Mouse (Mus musculus) liver, embryonic 11.5 days (tissue): ENCODE measurements around the gene Asf1b. TPM values are rescaled to one million over a fixed set of nuclear protein-coding genes. Genes with fewer than 3 reads are reported as not detected.
A peak's percentile ranks its signal among the peaks of the same experiment; 100 is the strongest.

ENCODE experiments used
- ATAC-seq: fragments of 200-750 bp; cut with Nextera tagmentation; replicated peaks from 2 replicates; pipeline ENCODE4 v1.8.0; 2017; ENCODE audit warnings: moderate number of reproducible peaks, mild to moderate bottlenecking, moderate TSS enrichment, moderate library complexity; ENCODE audit not compliant: low FRiP score
- DNase-seq: peaks from one replicate; pipeline ENCODE4 v3.0.0-alpha.2; 2017; ENCODE audit warnings: low spot score
- H3K27ac ChIP-seq: fragments of 300-500 bp; sonication (generic); 2 replicates; pipeline ENCODE4 v1.5.1; 2014; ENCODE audit warnings: mild to moderate bottlenecking, low read depth, low read length, control low read depth
- H3K27me3 ChIP-seq: fragments of 300-500 bp; sonication (generic); replicated peaks from 2 replicates; pipeline ENCODE4 v1.6.1; 2014; ENCODE audit warnings: low read length, mixed read lengths; ENCODE audit not compliant: control insufficient read depth, insufficient read depth
- H3K36me3 ChIP-seq: fragments of 300-500 bp; sonication (generic); 2 replicates; pipeline ENCODE4 v1.6.1; 2014; ENCODE audit warnings: mild to moderate bottlenecking, low read length, moderate library complexity, mixed read lengths; ENCODE audit not compliant: control insufficient read depth, insufficient read depth
- H3K4me1 ChIP-seq: fragments of 300-500 bp; sonication (generic); replicated peaks from 2 replicates; pipeline ENCODE4 v1.6.1; 2014; ENCODE audit warnings: low read length, mixed read lengths; ENCODE audit not compliant: control insufficient read depth, insufficient read depth
- H3K4me2 ChIP-seq: fragments of 300-500 bp; sonication (generic); 2 replicates; pipeline ENCODE4 v1.6.1; 2014; ENCODE audit warnings: mild to moderate bottlenecking, control low read depth, moderate library complexity
- H3K4me3 ChIP-seq: fragments of 300-500 bp; sonication (generic); 2 replicates; pipeline ENCODE4 v1.5.1; 2014; ENCODE audit warnings: low read depth, low read length, control low read depth
- H3K9ac ChIP-seq: fragments of 300-500 bp; sonication (generic); 2 replicates; pipeline ENCODE4 v1.6.1; 2014; ENCODE audit warnings: low read depth, low read length, control low read depth
- H3K9me3 ChIP-seq: fragments of 300-500 bp; sonication (generic); 2 replicates; pipeline ENCODE4 v1.6.1; 2016; ENCODE audit warnings: low read length, inconsistent platforms, mixed read lengths; ENCODE audit not compliant: control insufficient read depth
- WGBS: fragments of 180-500 bp; shearing (Covaris S2); extraction: QIAGEN DNeasy Blood & Tissue Kit; methylation state at CpG from one replicate; pipeline ENCODE4 v1.1.7; 2014; 5-methylcytosine and 5-hydroxymethylcytosine counted together
- polyA plus RNA-seq: library from polyadenylated mRNA; unstranded; fragments of >200 nt; fragmentation: Nextera tagmentation; extraction: Ambion mirVana; gene quantifications from 2 replicates; pipeline ENCODE4 v1.2.1, GENCODE M21; 2014

The Asf1b gene
- polyA plus RNA-seq, 1 experiment from 2014 or later = 109 TPM

GRCm38 (mm10) chr8:83995973-83996372 is 40.7 kb downstream of the Asf1b start:
- ATAC-seq (no peak), DNase-seq (no peak)
- peaks cover 23% of the 10 kb centered on the region for H3K36me3 ChIP-seq
- H3K4me3 ChIP-seq = peak overlapping the region; percentile 92
- peak overlapping the region; percentile 96 for H3K27ac ChIP-seq
- H3K9me3 ChIP-seq = no peaks in the 10 kb centered on the region
- 0 out of 2 replicates have a peak, but pooled peaks cover 2% of the 10 kb centered on the region for H3K27me3 ChIP-seq
- WGBS = 31% methylated on average over 12 of the region's 12 CpGs
- peak overlapping the region; percentile 96 for H3K4me2 ChIP-seq
- peak overlapping the region; percentile 96 for H3K9ac ChIP-seq
- peaks cover 24% of the 10 kb centered on the region for H3K4me1 ChIP-seq

- Histone ChIP-seq H3K27me3 (0 out of 2 replicates have a peak, but pooled peaks cover 2% of the 10 kb centered on the region), H3K9me3 (no peaks in the 10 kb centered on the region), H3K27ac (peak overlapping the region; percentile 96), H3K36me3 (peaks cover 21% of the 10 kb centered on the region), H3K9ac (peak overlapping the region; percentile 96), H3K4me3 (peak overlapping the region; percentile 92), H3K4me2 (peak overlapping the region; percentile 96), H3K4me1 (peaks cover 27% of the 10 kb centered on the region)
- 2% methylated on average over 53 of the region's 103 CpGs for WGBS
- DNase-seq (peak; percentile 84), ATAC-seq (peak; percentile 87)
Observed at GRCm38 (mm10) chr8:83996567-83997505, 41.5 kb downstream of the Asf1b start.

DNA sequence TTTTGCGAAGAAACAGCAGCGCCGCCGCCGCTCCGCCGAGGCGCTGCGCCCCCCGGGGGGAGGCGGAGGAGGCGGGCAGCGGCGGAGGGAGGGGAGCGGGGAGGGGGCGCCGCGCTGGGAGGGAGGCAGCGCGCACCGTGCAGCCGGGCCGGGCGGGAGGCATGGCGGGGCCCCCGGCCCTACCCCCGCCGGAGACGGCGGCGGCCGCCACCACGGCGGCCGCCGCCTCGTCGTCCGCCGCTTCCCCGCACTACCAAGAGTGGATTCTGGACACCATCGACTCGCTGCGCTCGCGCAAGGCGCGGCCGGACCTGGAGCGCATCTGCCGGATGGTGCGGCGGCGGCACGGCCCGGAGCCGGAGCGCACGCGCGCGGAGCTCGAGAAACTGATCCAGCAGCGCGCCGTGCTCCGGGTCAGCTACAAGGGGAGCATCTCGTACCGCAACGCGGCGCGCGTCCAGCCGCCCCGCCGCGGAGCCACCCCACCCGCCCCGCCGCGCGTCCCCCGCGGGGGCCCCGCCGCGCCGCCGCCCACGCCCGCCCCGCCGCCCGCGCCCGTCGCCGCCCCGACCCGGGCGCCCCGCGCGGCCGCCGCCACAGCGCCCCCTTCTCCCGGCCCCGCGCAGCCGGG is 42.3 kb downstream of the Asf1b start, which contains the start of gene Samd1:
Gene Samd1, plus strand, starts transcription at position 162 of the 631 bp plus-strand sequence.
- H3K36me3 ChIP-seq = peaks cover 18% of the 10 kb centered on the region
- under 1% methylated on average over 44 of the region's 112 CpGs for WGBS

GRCm38 (mm10) chr8:83998231-83999056 is 43.1 kb downstream of the Asf1b start:
- H3K4me2 ChIP-seq = peak overlapping the region; percentile 74
- H3K9me3 ChIP-seq = no peaks in the 10 kb centered on the region
- H3K27me3 ChIP-seq = 0 out of 2 replicates have a peak, but pooled peaks cover 2% of the 10 kb centered on the region
- H3K9ac ChIP-seq = peak overlapping the region; percentile 96
- ATAC-seq = peak; percentile 20
- peak; percentile 74 for DNase-seq
- peaks cover 23% of the 10 kb centered on the region for H3K4me1 ChIP-seq
- H3K27ac ChIP-seq = peak overlapping the region; percentile 96
- WGBS = 1% methylated on average over 80 of the region's 92 CpGs
- H3K4me3 ChIP-seq = peak overlapping the region; percentile 92
- peaks cover 18% of the 10 kb centered on the region for H3K36me3 ChIP-seq

More for the DNA sequence above, 42.3 kb downstream of the Asf1b start, which contains the start of gene Samd1:
- Histone ChIP-seq H3K27me3 (0 out of 2 replicates have a peak, but pooled peaks cover 2% of the 10 kb centered on the region), H3K9me3 (no peaks in the 10 kb centered on the region), H3K4me2 (peak within 1 kb of the TSS; percentile 96), H3K4me3 (peak within 1 kb of the TSS; percentile 92), H3K9ac (peak within 1 kb of the TSS; percentile 96), H3K27ac (peak within 1 kb of the TSS; percentile 96), H3K4me1 (peaks cover 20% of the 10 kb centered on the region)
- DNase-seq = no peak
- ATAC-seq = no peak

DNA sequence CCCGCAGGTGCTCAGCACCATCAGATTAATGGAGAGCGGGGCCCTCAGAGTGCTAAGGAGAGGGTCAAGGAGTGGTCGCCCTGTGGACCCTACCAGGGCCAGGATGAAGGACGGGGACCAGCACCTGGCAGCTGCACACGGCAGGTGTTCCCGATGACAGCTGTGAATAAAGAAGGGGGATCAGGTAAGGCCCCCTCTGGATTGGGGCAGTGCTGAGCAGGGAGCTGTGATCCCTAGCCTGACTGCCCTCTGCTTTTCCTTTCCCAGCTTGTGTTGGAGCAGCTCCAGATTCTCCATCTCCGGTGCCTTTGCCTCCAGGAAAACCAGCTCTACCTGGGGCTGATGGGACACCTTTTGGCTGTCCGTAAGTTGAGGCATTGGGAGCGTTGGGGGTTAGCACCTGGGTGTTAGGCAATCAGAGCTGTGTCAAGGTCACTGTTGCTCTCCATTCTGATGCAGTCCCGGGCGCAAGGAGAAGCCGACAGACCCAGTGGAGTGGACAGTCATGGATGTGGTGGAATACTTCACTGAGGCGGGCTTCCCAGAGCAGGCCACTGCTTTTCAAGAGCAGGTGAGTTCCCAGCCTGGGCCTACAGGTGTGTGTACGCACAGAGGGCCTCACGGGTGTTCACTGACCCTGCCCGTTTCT is 43.9 kb downstream of the Asf1b start:
- Histone ChIP-seq H3K27ac (no peak overlapping the region), H3K4me1 (peaks cover 24% of the 10 kb centered on the region), H3K36me3 (peaks cover 18% of the 10 kb centered on the region), H3K9me3 (no peaks in the 10 kb centered on the region), H3K27me3 (0 out of 2 replicates have a peak, but pooled peaks cover 2% of the 10 kb centered on the region), H3K9ac (peak overlapping the region; percentile 96), H3K4me3 (peak overlapping the region; percentile 92), H3K4me2 (peak overlapping the region; percentile 74)
- 71% methylated on average over 16 of the region's 16 CpGs for WGBS
- DNase-seq (no peak), ATAC-seq (no peak)

DNA sequence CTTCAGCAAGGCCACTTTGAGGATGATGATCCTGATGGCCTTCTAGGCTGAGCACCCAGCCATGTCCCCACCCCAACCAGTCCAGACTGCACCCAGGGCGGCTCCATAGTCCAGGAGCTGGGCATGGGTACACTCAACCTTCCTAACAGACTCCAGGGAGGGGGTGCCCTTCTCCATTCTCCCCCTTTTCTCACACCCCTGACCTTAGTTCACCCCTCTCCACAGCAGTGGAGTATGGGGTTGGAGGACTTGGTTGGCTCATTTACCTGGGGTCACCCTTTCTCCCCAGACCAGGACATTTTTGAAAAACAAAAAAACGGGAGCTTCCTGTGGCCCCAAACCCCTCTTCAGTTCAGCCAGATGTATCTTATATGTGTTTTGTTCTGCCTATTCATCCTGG is 44.5 kb downstream of the Asf1b start:
- peak overlapping the region; percentile 92; the same call in 1 of the 2 replicates for H3K4me3 ChIP-seq
- ATAC-seq = no peak
- 0 out of 2 replicates have a peak, but pooled peaks cover 2% of the 10 kb centered on the region for H3K27me3 ChIP-seq
- peaks cover 27% of the 10 kb centered on the region for H3K4me1 ChIP-seq
- H3K36me3 ChIP-seq = peaks cover 18% of the 10 kb centered on the region
- no peak overlapping the region for H3K27ac ChIP-seq
- no peak for DNase-seq
- H3K9ac ChIP-seq = no peak overlapping the region
- 86% methylated on average over 2 of the region's 2 CpGs for WGBS
- no peaks in the 10 kb centered on the region for H3K9me3 ChIP-seq
- peak overlapping the region; percentile 74 for H3K4me2 ChIP-seq

DNA sequence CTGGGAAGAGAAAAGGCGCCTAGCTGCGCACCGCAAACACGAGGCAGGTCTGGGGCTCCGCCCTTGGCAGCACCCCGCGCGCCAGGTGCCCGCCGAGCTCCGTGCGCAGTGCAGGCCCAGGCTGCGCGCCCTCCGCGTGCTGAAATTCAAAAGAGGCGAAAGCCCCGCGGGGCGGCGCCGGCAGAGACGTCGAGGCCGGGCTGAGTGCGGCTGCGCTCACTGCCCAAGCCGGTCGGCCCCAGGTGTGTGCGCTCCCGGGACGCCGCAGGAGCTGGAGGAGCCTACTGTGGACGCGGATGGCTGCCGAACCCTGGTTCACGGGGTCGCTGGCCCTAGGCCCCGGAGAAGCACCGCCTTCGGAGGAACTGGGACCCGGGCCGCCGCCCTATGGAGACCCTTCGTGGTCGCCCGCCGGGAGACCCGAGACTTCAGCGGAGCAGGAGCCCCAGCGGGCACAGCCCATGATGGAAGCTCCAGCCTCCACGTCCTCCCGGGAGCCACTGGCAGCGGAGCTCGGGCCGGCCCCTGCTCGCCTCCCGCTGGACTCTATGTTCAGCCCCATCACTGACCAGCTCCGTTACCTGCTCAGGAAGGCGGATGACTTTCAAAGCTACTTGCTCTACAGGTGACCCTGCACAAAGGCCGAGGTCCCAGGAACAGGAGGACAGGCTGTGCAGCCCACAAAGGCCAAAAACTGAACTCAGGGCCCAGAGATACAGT is 46.1 kb downstream of the Asf1b start, which contains the start of gene 1700067K01Rik:
Gene 1700067K01Rik, plus strand, starts transcription at position 222 of the 720 bp plus-strand sequence.
- Histone ChIP-seq H3K27me3 (0 out of 2 replicates have a peak, but pooled peaks cover 2% of the 10 kb centered on the region), H3K9ac (no peak within 1 kb of the TSS; the same call in 1 of the 2 replicates), H3K27ac (no peak within 1 kb of the TSS), H3K4me1 (peaks cover 22% of the 10 kb centered on the region), H3K36me3 (peaks cover 18% of the 10 kb centered on the region), H3K4me2 (peak within 1 kb of the TSS; percentile 34), H3K4me3 (0 out of 2 replicates have a peak within 1 kb of the TSS, but pooled peaks have one; percentile 12), H3K9me3 (no peaks in the 10 kb centered on the region)
- ATAC-seq (no peak), DNase-seq (no peak)
- WGBS = 57% methylated on average over 61 of the region's 61 CpGs
